Mouse (Mus musculus) layer of hippocampus, postnatal 10 days (tissue): Measurements from ENCODE around the gene Ssxb9. TPM values are rescaled to one million over a fixed set of nuclear protein-coding genes. Genes with fewer than 3 reads are reported as not detected.
"Not testable (repeated sequence)": the region's sequence is repeated elsewhere in the genome, so short reads cannot be mapped to it uniquely, and the experiment has no call there.

Source experiments
- DNase-seq, 2 experiments: peaks; one replicate each; pipeline ENCODE4 v3.0.0; 2021; ENCODE audit warnings: low spot score in 2 of 2
- long read RNA-seq: library from polyadenylated mRNA; stranded (forward); transcript quantifications from one replicate; pipeline ENCODE4 v2.0.0, GENCODE M21; 2023
- total RNA-seq, 2 experiments: library from RNA; stranded (reverse); gene quantifications; 2 replicates each; pipeline ENCODE4 v1.2.3; 2021

The Ssxb9 gene
- not detected for total RNA-seq
- long read RNA-seq, result 0 reads

DNA sequence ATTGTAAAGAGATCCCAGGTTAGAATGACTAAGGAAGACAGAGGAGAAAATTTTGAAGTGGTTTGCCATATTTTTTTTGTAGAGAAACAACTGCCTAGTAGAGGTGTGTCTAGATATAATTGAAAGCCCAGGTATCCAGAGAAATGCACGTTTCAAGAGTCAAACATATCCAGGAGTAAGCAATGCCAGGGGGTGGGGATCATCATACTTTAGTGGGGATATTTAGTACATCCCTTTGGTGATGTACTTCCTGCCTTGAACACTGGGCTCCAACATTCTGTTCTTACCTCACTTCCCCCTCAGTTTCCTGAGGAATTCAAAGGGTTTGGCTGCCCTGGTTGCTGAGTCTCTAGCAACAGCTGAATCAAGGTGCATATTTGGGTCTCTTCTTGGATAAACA is at the start of gene Ssxb9:
Gene Ssxb9, plus strand, starts transcription at position 301 of the 400 bp plus-strand sequence.
- DNase-seq, result not testable (repeated sequence)

DNA sequence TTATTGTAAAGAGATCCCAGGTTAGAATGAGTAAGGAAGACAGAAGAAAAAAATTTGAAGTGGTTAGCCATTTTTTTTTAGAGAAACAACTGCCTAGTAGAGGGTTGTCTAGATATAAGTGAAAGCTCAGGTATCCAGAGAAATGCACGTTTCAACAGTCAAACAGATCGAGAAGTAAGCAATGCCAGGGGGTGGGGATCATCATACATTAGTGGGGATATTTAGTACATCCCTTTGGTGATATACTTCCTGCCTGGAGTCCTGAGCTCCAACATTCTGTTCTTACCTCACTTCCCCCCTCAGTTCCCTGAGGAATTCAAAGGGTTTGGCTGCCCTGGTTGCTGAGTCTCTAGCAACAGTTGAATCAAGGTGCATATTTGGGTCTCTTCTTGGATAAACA is 39.7 kb upstream of the Ssxb9 start, which contains the start of gene Ssxb10:
Gene Ssxb10, plus strand, starts transcription at position 301 of the 400 bp plus-strand sequence.
- no peak for DNase-seq

DNA sequence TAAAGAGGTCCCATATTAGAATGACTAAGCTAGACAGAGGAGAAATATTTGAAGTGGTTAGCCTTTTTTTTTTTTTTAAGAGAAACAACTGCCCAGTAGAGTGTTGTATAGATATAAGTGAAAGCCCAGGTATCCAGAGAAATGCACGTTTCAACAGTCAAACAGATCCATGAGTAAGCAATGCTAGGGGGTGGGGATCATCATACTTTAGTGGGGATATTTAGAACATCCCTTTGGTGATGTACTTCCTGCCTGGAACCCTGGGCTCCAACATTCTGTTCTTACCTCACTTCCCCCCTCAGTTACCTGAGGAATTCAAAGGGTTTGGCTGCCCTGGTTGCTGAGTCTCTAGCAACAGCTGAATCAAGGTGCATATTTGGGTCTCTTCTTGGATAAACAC is 46.2 kb downstream of the Ssxb9 start, which contains the start of gene Ssxb1:
Gene Ssxb1, plus strand, starts transcription at position 301 of the 400 bp plus-strand sequence.
- DNase-seq, result not testable (repeated sequence)

Other genes with a start within 250 kb of the Ssxb9 start
- 100 to 1,000 TPM; 219 to 231 TPM for gene Wdr13, start 234.1 kb upstream of the Ssxb9 start, total RNA-seq
- gene Rbm3, start 221.1 kb upstream of the Ssxb9 start, total RNA-seq, result 100 to 1,000 TPM; 248 to 315 TPM
- 10 to 100 TPM; 15.1 to 16.0 TPM for gene Tbc1d25, start 190.8 kb upstream of the Ssxb9 start, total RNA-seq
- 10 to 100 TPM; 26.8 to 27.7 TPM for gene Ebp, start 173.5 kb upstream of the Ssxb9 start, total RNA-seq
- 10 to 100 TPM; 68.4 to 75.2 TPM for gene Porcn, start 160.5 kb upstream of the Ssxb9 start, total RNA-seq
- 10 to 100 TPM; 24.0 to 27.7 TPM for gene Ftsj1, start 114.6 kb upstream of the Ssxb9 start, total RNA-seq
- gene Slc38a5, start 95.8 kb upstream of the Ssxb9 start, total RNA-seq, result 10 to 100 TPM; 17.6 to 28.1 TPM
- not detected for gene Ssxb10, start 39.6 kb upstream of the Ssxb9 start, total RNA-seq
- not detected for gene Ssxb1, start 46.3 kb downstream of the Ssxb9 start, total RNA-seq
- gene Ssxb2, start 94.7 kb downstream of the Ssxb9 start, total RNA-seq, result not detected
- gene Gm14459, start 158.0 kb downstream of the Ssxb9 start, total RNA-seq, result not detected
- gene Ssxb6, start 181.3 kb downstream of the Ssxb9 start, total RNA-seq, result not detected
- gene Ssxb3, start 224.8 kb downstream of the Ssxb9 start, total RNA-seq, result not detected